Mouse (Mus musculus) midbrain, embryonic 14.5 days (tissue): ENCODE results near the gene Hist1h4b. TPM values are rescaled to one million over a fixed set of nuclear protein-coding genes. Genes with fewer than 3 reads are reported as not detected.

Source experiments
- ATAC-seq: fragments of 200-750 bp; cut with Nextera tagmentation; 2 replicates; pipeline ENCODE4 v1.8.0; 2017; ENCODE audit warnings: moderate number of reproducible peaks, moderate library complexity; ENCODE audit not compliant: low FRiP score, low TSS enrichment
- DNase-seq: peaks from one replicate; pipeline ENCODE4 v3.0.0-alpha.2; 2015
- H3K27ac ChIP-seq: fragments of 300-500 bp; sonication (generic); replicated peaks from 2 replicates; pipeline ENCODE4 v1.5.1; 2014; ENCODE audit warnings: mild to moderate bottlenecking, low read depth, low read length, moderate library complexity
- H3K27me3 ChIP-seq: fragments of 300-500 bp; sonication (generic); 2 replicates; pipeline ENCODE4 v1.6.1; 2014; ENCODE audit warnings: low read length, control low read depth, mixed read lengths; ENCODE audit not compliant: control insufficient read depth, insufficient read depth
- H3K36me3 ChIP-seq: fragments of 300-500 bp; sonication (generic); 2 replicates; pipeline ENCODE4 v1.6.1; 2014; ENCODE audit warnings: low read length, control low read depth; ENCODE audit not compliant: control insufficient read depth, insufficient read depth
- H3K4me1 ChIP-seq: fragments of 300-500 bp; sonication (generic); 2 replicates; pipeline ENCODE4 v1.6.1; 2014; ENCODE audit warnings: mild to moderate bottlenecking, antibody characterized with exemption, low read length, control low read depth; ENCODE audit not compliant: control insufficient read depth, insufficient read depth
- H3K4me2 ChIP-seq: fragments of 300-500 bp; sonication (generic); 2 replicates; pipeline ENCODE4 v1.6.1; 2014; ENCODE audit warnings: mild to moderate bottlenecking, low read length, moderate library complexity
- H3K4me3 ChIP-seq: fragments of 300-500 bp; sonication (generic); replicated peaks from 2 replicates; pipeline ENCODE4 v1.5.1; 2014; ENCODE audit warnings: low read depth, low read length
- H3K9ac ChIP-seq: fragments of 300-500 bp; sonication (generic); replicated peaks from 2 replicates; pipeline ENCODE4 v1.6.1; 2014; ENCODE audit warnings: mild to moderate bottlenecking, low read length, moderate library complexity
- H3K9me3 ChIP-seq: fragments of 300-500 bp; sonication (generic); 2 replicates; pipeline ENCODE4 v1.6.1; 2016; ENCODE audit warnings: low read length, control low read depth, mixed read lengths; ENCODE audit not compliant: control insufficient read depth
- WGBS: fragments of 180-500 bp; shearing (Covaris S2); extraction: QIAGEN DNeasy Blood & Tissue Kit; methylation state at CpG from one replicate; pipeline ENCODE4 v1.1.7; 2014; 5-methylcytosine and 5-hydroxymethylcytosine counted together
- polyA plus RNA-seq: library from polyadenylated mRNA; unstranded; fragments of >200 nt; fragmentation: Nextera tagmentation; extraction: Ambion mirVana; gene quantifications from 2 replicates; pipeline ENCODE4 v1.2.1, GENCODE M21; 2014

The Hist1h4b gene
- polyA plus RNA-seq, 1 experiment from 2014 or later = 2.8 TPM

DNA sequence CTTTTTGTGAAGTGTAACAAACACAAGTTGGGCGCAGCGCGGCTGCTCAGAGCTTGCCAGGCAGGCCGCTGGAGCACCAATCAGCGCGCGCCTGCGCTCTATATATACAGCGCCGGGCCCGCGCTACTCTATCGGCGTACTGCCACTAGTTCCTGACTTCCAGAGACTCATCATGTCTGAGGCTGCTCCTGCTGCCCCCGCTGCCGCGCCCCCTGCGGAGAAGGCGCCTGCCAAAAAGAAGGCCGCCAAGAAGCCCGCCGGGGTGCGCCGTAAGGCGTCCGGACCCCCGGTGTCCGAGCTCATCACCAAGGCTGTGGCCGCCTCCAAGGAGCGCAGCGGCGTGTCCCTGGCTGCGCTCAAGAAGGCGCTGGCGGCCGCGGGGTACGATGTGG is 18.1 kb upstream of the Hist1h4b start, which contains the start of gene Hist1h1c:
TSS of gene Hist1h1c (plus strand) at position 132 of the 392 bp plus-strand sequence.
- peak within 1 kb of the TSS; percentile 57; the same call in 1 of the 2 replicates for H3K9ac ChIP-seq
- H3K4me3 ChIP-seq = peak within 1 kb of the TSS; percentile 48
- peak within 1 kb of the TSS; percentile 78 for H3K27ac ChIP-seq
- H3K27me3 ChIP-seq = no peaks in the 10 kb centered on the region
- WGBS = under 1% methylated on average over 30 of the region's 38 CpGs
- peak; percentile 93 for DNase-seq
- ATAC-seq = peak; percentile 94
- H3K36me3 ChIP-seq = no peaks in the 10 kb centered on the region
- H3K9me3 ChIP-seq = no peaks in the 10 kb centered on the region
- peaks cover 19% of the 10 kb centered on the region for H3K4me1 ChIP-seq
- peak within 1 kb of the TSS; percentile 98 for H3K4me2 ChIP-seq

DNA sequence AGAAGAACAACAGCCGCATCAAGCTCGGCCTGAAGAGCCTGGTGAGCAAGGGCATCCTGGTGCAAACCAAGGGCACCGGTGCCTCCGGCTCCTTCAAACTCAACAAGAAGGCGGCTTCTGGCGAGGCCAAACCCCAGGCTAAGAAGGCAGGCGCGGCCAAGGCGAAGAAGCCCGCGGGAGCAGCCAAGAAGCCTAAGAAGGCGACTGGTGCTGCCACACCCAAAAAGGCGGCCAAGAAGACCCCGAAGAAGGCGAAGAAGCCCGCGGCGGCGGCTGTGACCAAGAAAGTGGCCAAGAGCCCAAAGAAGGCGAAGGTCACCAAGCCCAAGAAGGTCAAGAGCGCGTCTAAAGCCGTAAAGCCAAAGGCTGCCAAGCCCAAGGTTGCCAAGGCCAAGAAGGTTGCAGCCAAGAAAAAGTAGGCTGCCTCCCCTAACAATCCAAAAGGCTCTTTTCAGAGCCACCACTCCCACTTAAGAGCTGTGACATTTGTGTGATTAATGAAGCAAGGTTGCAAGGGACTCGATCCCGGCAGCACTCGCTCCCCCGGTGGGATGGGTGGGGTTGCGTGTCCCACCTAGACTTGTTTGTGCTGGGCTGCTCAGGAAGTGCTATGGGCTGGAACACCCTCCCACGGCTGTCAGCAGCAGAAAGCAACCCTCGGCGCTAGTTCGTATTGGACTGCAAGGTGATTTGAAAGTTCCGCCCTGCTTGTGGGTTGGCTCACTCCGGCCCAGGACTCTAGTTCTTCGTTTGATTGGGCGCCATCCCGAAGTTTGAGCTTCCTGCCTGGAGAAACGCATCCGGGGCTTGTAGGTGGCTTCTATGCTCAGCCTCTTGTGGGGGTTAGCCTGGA is 17.5 kb upstream of the Hist1h4b start:
- under 1% methylated on average over 39 of the region's 39 CpGs for WGBS
- Histone ChIP-seq H3K4me1 (peaks cover 19% of the 10 kb centered on the region), H3K27me3 (no peaks in the 10 kb centered on the region), H3K9me3 (no peaks in the 10 kb centered on the region), H3K4me2 (peak overlapping the region; percentile 98), H3K27ac (peak overlapping the region; percentile 78), H3K36me3 (no peaks in the 10 kb centered on the region), H3K9ac (peak overlapping the region; percentile 57; the same call in 1 of the 2 replicates), H3K4me3 (peak overlapping the region; percentile 48)
- DNase-seq (peak; percentile 92), ATAC-seq (peak; percentile 85)

GRCm38 (mm10) chr13:23739922-23740252 is 16.9 kb upstream of the Hist1h4b start:
- 2% methylated on average over 14 of the region's 14 CpGs for WGBS
- no peaks in the 10 kb centered on the region for H3K27me3 ChIP-seq
- H3K4me1 ChIP-seq = peaks cover 19% of the 10 kb centered on the region
- H3K9me3 ChIP-seq = no peaks in the 10 kb centered on the region
- H3K4me2 ChIP-seq = peak overlapping the region; percentile 98
- ATAC-seq (no peak), DNase-seq (no peak)
- H3K4me3 ChIP-seq = peak overlapping the region; percentile 48
- H3K36me3 ChIP-seq = no peaks in the 10 kb centered on the region
- H3K9ac ChIP-seq = peak overlapping the region; percentile 57; the same call in 1 of the 2 replicates
- peak overlapping the region; percentile 78 for H3K27ac ChIP-seq

- DNase-seq (no peak), ATAC-seq (no peak)
- H3K27ac ChIP-seq = no peak overlapping the region
- peaks cover 19% of the 10 kb centered on the region for H3K4me1 ChIP-seq
- H3K4me3 ChIP-seq = peak overlapping the region; percentile 48
- H3K9me3 ChIP-seq = no peaks in the 10 kb centered on the region
- 34% methylated on average over 13 of the region's 13 CpGs for WGBS
- no peaks in the 10 kb centered on the region for H3K27me3 ChIP-seq
- H3K9ac ChIP-seq = peak overlapping the region; percentile 57; the same call in 1 of the 2 replicates
- H3K36me3 ChIP-seq = no peaks in the 10 kb centered on the region
- H3K4me2 ChIP-seq = peak overlapping the region; percentile 98
These were observed 16.5 kb upstream of the Hist1h4b start for GRCm38 (mm10) chr13:23740256-23740840.

DNA sequence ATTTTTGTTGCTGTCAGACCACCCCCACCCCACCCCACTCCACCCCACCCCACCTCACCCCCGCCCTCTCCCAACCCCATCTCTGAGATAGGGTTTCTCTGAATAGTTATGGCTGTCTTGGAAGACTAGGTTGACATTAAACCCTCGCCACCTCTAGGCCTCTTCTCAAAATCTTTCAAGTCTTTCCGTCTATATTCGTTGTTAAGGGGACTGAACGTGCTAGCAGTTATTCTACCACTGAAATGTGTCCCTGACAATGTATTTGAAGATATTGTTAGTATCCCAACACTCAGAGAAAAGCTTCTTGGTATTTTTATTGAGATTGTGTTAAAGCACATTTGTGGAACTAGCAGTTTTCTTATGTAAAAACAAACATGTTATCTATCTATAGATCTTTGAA is 15.9 kb upstream of the Hist1h4b start:
- DNase-seq (no peak), ATAC-seq (no peak)
- H3K4me2 ChIP-seq = peak overlapping the region; percentile 98; the same call in 1 of the 2 replicates
- H3K4me1 ChIP-seq = peaks cover 21% of the 10 kb centered on the region
- H3K27me3 ChIP-seq = no peaks in the 10 kb centered on the region
- H3K36me3 ChIP-seq = no peaks in the 10 kb centered on the region
- H3K9me3 ChIP-seq = no peaks in the 10 kb centered on the region
- H3K9ac ChIP-seq = no peak overlapping the region
- H3K27ac ChIP-seq = no peak overlapping the region
- 66% methylated on average over 5 of the region's 5 CpGs for WGBS
- H3K4me3 ChIP-seq = no peak overlapping the region

- H3K36me3 ChIP-seq = no peaks in the 10 kb centered on the region
- peaks cover 22% of the 10 kb centered on the region for H3K4me1 ChIP-seq
- no peak for DNase-seq
- H3K9me3 ChIP-seq = no peaks in the 10 kb centered on the region
- no peak overlapping the region for H3K4me2 ChIP-seq
- H3K27ac ChIP-seq = no peak overlapping the region
- H3K9ac ChIP-seq = no peak overlapping the region
- no peaks in the 10 kb centered on the region for H3K27me3 ChIP-seq
- H3K4me3 ChIP-seq = no peak overlapping the region
- no peak for ATAC-seq
These were observed 14.8 kb upstream of the Hist1h4b start for GRCm38 (mm10) chr13:23742007-23742406.

GRCm38 (mm10) chr13:23743215-23743614 is 13.6 kb upstream of the Hist1h4b start:
- no peaks in the 10 kb centered on the region for H3K27me3 ChIP-seq

DNA sequence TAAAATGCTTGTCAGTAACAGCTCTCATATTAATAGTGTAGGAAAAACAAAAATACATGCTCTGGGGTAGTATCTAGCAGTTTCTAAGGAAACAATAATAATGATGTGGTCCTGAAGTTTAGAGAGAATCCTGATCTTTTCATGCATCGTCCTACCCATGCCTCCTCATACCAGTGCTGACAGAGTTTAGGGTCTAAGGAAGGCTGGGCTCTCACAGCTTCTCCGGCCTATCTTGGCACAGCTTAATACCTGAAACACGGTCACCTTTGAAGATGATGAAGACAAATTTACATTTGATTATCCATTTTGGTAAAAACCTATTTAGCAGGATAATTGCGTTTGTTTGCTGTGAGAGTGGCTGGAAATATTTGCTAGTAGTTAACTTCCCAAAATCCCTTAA is 12.8 kb upstream of the Hist1h4b start:
- peaks cover 23% of the 10 kb centered on the region for H3K4me1 ChIP-seq
- ATAC-seq = no peak
- WGBS = 40% methylated on average over 4 of the region's 4 CpGs
- no peak for DNase-seq
- H3K36me3 ChIP-seq = no peaks in the 10 kb centered on the region
- no peak overlapping the region for H3K27ac ChIP-seq
- H3K4me2 ChIP-seq = peak overlapping the region; percentile 69; the same call in 1 of the 2 replicates
- H3K27me3 ChIP-seq = no peaks in the 10 kb centered on the region
- H3K9me3 ChIP-seq = no peaks in the 10 kb centered on the region
- H3K9ac ChIP-seq = no peak overlapping the region
- H3K4me3 ChIP-seq = no peak overlapping the region

More at GRCm38 (mm10) chr13:23743215-23743614, 13.6 kb upstream of the Hist1h4b start:
- H3K36me3 ChIP-seq = no peaks in the 10 kb centered on the region
- 86% methylated on average over 5 of the region's 5 CpGs for WGBS
- no peak overlapping the region for H3K9ac ChIP-seq
- H3K4me3 ChIP-seq = no peak overlapping the region
- no peak overlapping the region for H3K27ac ChIP-seq
- no peaks in the 10 kb centered on the region for H3K9me3 ChIP-seq
- peaks cover 25% of the 10 kb centered on the region for H3K4me1 ChIP-seq
- no peak for DNase-seq
- ATAC-seq = no peak
- H3K4me2 ChIP-seq = no peak overlapping the region
